Mouse (Mus musculus) ES-Bruce4 (cell line): ENCODE data around the gene Ddx19b. TPM values are rescaled to one million over a fixed set of nuclear protein-coding genes. Genes with fewer than 3 reads are reported as not detected.

Source experiments
- H3K27ac ChIP-seq: 2 replicates; pipeline ENCODE4 v1.5.1; 2012; ENCODE audit warnings: low read length, inconsistent platforms; ENCODE audit not compliant: insufficient read depth
- H3K27me3 ChIP-seq: 2 replicates; pipeline ENCODE4 v1.6.1; 2012; ENCODE audit warnings: mild to moderate bottlenecking, low read length, inconsistent platforms; ENCODE audit not compliant: control insufficient read depth, poor library complexity, insufficient read depth, severe bottlenecking
- H3K36me3 ChIP-seq: 2 replicates; pipeline ENCODE4 v1.6.1; 2012; ENCODE audit warnings: inconsistent platforms, mild to moderate bottlenecking, low read length, moderate library complexity; ENCODE audit not compliant: control insufficient read depth, poor library complexity, insufficient read depth, severe bottlenecking
- H3K4me1 ChIP-seq: one replicate; pipeline ENCODE4 v1.8.1; 2011; ENCODE audit warnings: low read length; ENCODE audit not compliant: control insufficient read depth, insufficient read depth
- H3K4me3 ChIP-seq: 2 replicates; pipeline ENCODE4 v1.5.1; 2011; ENCODE audit warnings: low read depth, mild to moderate bottlenecking, low read length
- H3K9ac ChIP-seq: 2 replicates; pipeline ENCODE4 v1.6.1; 2012; ENCODE audit warnings: low read depth, mild to moderate bottlenecking, inconsistent platforms; ENCODE audit not compliant: poor library complexity, severe bottlenecking
- H3K9me3 ChIP-seq: replicated peaks from 2 replicates; pipeline ENCODE4 v1.6.1; 2012; ENCODE audit warnings: mild to moderate bottlenecking, low read length, inconsistent platforms; ENCODE audit not compliant: control insufficient read depth, poor library complexity, insufficient read depth, severe bottlenecking
- CTCF ChIP-seq: IDR thresholded peaks from one replicate; pipeline ENCODE4 v1.8.1; 2011; ENCODE audit warnings: low read depth, low read length
- EP300 ChIP-seq: IDR thresholded peaks from 2 replicates; pipeline ENCODE4 v1.6.1; 2011; ENCODE audit warnings: low read depth, low read length; ENCODE audit not compliant: insufficient read depth
- POLR2A ChIP-seq: IDR thresholded peaks from one replicate; pipeline ENCODE4 v1.8.1; 2011; ENCODE audit warnings: low read length; ENCODE audit not compliant: insufficient read depth
- polyA plus RNA-seq: library from polyadenylated mRNA; stranded (reverse); fragments of >200 nt; gene quantifications from 2 replicates; pipeline ENCODE4 v1.2.4, GENCODE M21; 2011; ENCODE audit warnings: low read depth; ENCODE audit not compliant: missing spikeins, insufficient read depth, insufficient read length

Gene Ddx19b
- polyA plus RNA-seq, 1 experiment = 23.5 TPM

- H3K36me3 ChIP-seq = no peaks in the 10 kb centered on the region
- H3K9ac ChIP-seq = no peak overlapping the region
- no peak overlapping the region for H3K27ac ChIP-seq
Observed at GRCm38 (mm10) chr8:110954776-110955175, 76.8 kb downstream of the Ddx19b start.

More at GRCm38 (mm10) chr8:110954776-110955175, 76.8 kb downstream of the Ddx19b start:
- TF ChIP-seq CTCF (no peak), EP300 (no peak), POLR2A (no peak)
- no peak overlapping the region for H3K4me3 ChIP-seq
- H3K9me3 ChIP-seq = 0 out of 2 replicates have a peak, but pooled peaks cover 2% of the 10 kb centered on the region
- no peaks in the 10 kb centered on the region for H3K27me3 ChIP-seq
- no peaks in the 10 kb centered on the region for H3K4me1 ChIP-seq

Other genes starting within 250 kb of the Ddx19b start
- 0.34 and 1.0 TPM in 2 replicates for gene Il34, start 225.8 kb downstream of the Ddx19b start, polyA plus RNA-seq
- 48.2 and 50.7 TPM in 2 replicates for gene Cog4, start 185.2 kb downstream of the Ddx19b start, polyA plus RNA-seq
- 203 and 206 TPM in 2 replicates for gene Sf3b3, start 185.0 kb downstream of the Ddx19b start, polyA plus RNA-seq
- gene Fuk, start 129.3 kb downstream of the Ddx19b start, polyA plus RNA-seq = 14.8 and 16.7 TPM in 2 replicates
- gene St3gal2, start 111.8 kb downstream of the Ddx19b start, polyA plus RNA-seq = 7.1 and 8.6 TPM in 2 replicates
- 71.7 and 71.8 TPM in 2 replicates for gene Ddx19a, start 34.0 kb downstream of the Ddx19b start, polyA plus RNA-seq
- 146 and 153 TPM in 2 replicates for gene Aars, start 1.4 kb upstream of the Ddx19b start, polyA plus RNA-seq
- gene Exosc6, start 24.6 kb upstream of the Ddx19b start, polyA plus RNA-seq = not detected in 2 replicates
- gene Clec18a, start 60.7 kb upstream of the Ddx19b start, polyA plus RNA-seq = not detected in 2 replicates
- gene Pdpr, start 62.9 kb upstream of the Ddx19b start, polyA plus RNA-seq = 19.0 and 22.4 TPM in 2 replicates
- gene Glg1, start 227.5 kb upstream of the Ddx19b start, polyA plus RNA-seq = 76.3 and 78.3 TPM in 2 replicates